Comparison of ENCODE assay signal across 8 mouse cellular contexts in the genomic region with DNA sequence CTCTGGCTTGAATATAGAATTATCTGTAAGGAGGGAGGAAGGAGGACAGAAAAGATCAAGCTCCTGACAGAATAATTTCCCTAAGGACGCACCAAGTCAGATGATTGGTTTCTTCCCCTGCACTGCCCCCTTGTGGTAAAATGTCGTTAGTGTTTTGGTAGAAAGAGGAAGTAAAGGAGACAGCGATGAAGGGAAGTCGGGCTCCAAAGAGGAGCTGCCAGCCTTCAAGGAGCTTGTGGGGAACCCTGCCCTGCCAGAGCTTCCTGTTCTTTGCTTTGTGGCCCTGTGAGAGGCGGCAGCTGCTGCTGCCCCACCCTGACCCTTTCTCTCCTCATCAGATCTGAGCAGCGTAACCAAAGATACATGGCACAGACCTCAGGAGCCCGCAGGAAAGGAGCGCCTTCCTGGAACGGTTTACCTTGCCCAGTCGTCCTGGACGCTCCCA. TPM values are rescaled to one million over a fixed set of nuclear protein-coding genes. Genes with fewer than 3 reads are reported as not detected.
DNase-seq lines count a peak whose midpoint lies in the region; ATAC-seq and TF ChIP-seq lines count a peak whose summit lies in the region.

No protein-coding gene starts in this region.

- intact Hi-C loops in gastrocnemius, adult 2 months (cut with DNase I), result loop anchor here (5.0 to 10.0 kb wide), 3 partner anchors 132 to 359 kb away; a partner anchor contains a TSS
- intact Hi-C loops in left cerebral cortex, adult 2 months (cut with DNase I), result loop anchor here (1.0 to 10.0 kb wide), 5 partner anchors 131 to 567 kb away; a partner anchor contains a TSS

- peaks cover 5% of the 10 kb centered on the region for H3K4me1 ChIP-seq in hindbrain, postnatal 0 days (ENCODE audit: insufficient read depth, low read length)

- H3K9me3 ChIP-seq in hindbrain, postnatal 0 days (ENCODE audit: low read length), result no peaks in the 10 kb centered on the region

- DNase-seq in ZHBTc4 (ENCODE audit: low read depth, low spot score), result peak; percentile 86
- DNase-seq in gastrocnemius, adult 2 months, result peak; percentile 73
- peak; percentile 93 for DNase-seq in hindbrain, postnatal 0 days (ENCODE audit: low spot score)
- DNase-seq in left cerebral cortex, adult 2 months (ENCODE audit: extremely low spot score in 1 of 2, low spot score in 2 of 2), result peak; percentile 77 to 80
- DNase-seq in right cerebral cortex, adult 2 months (ENCODE audit: low spot score in 2 of 2), result peak; percentile 84 to 92
- DNase-seq in urinary bladder, postnatal 14 days (ENCODE audit: low spot score), result peak; percentile 85

- peak overlapping the region; percentile 75 for H3K27ac ChIP-seq in gastrocnemius, adult 2 months
- no peak overlapping the region for H3K27ac ChIP-seq in hindbrain, postnatal 0 days
- H3K27ac ChIP-seq in left cerebral cortex, adult 2 months, result no peak overlapping the region

- TF ChIP-seq CTCF in gastrocnemius, adult 2 months (IDR thresholded peaks at IDR 0.05), result peak; percentile 87
- TF ChIP-seq CTCF in hindbrain, postnatal 0 days (IDR thresholded peaks at IDR 0.05; ENCODE audit: low read depth), result peak; percentile 93
- peak; percentile 88 for TF ChIP-seq CTCF in left cerebral cortex, adult 2 months (IDR thresholded peaks at IDR 0.05)

- H3K9ac ChIP-seq in hindbrain, postnatal 0 days (replicated peaks; ENCODE audit: low read length), result peak overlapping the region; percentile 54

- peak overlapping the region; percentile 74 for H3K4me3 ChIP-seq in gastrocnemius, adult 2 months
- peak overlapping the region; percentile 51 for H3K4me3 ChIP-seq in hindbrain, postnatal 0 days (ENCODE audit: low read length)
- peak overlapping the region; percentile 41 for H3K4me3 ChIP-seq in left cerebral cortex, adult 2 months

- ATAC-seq in common myeloid progenitor, adult 5-6 weeks (replicated peaks; ENCODE audit: low read depth, poor library complexity, severe bottlenecking), result peak; percentile 97
- ATAC-seq in hindbrain, postnatal 0 days, result peak; percentile 79
- ATAC-seq in megakaryocyte, adult 5-6 weeks (ENCODE audit: poor library complexity, severe bottlenecking), result peak; percentile 97

- H3K36me3 ChIP-seq in hindbrain, postnatal 0 days (ENCODE audit: insufficient read depth, low read length), result no peaks in the 10 kb centered on the region

- peak overlapping the region; percentile 94 for H3K4me2 ChIP-seq in hindbrain, postnatal 0 days (ENCODE audit: low read depth, low read length)

- WGBS in hindbrain, postnatal 0 days, result under 1% methylated on average over 11 of the region's 11 CpGs

- H3K27me3 ChIP-seq in hindbrain, postnatal 0 days (ENCODE audit: insufficient read depth, low read length), result no peaks in the 10 kb centered on the region

RNA-seq across cellular contexts. Expression of a gene that starts 28.4 kb away (rescaled TPM):
- total RNA-seq in common myeloid progenitor, adult 5-6 weeks (2017), result not detected in 2 replicates
- not detected for total RNA-seq in gastrocnemius, adult 2 months (2021)
- not detected in 2 replicates for total RNA-seq in hindbrain, postnatal 0 days (2014; rRNA removed)
- not detected in 2 replicates for polyA plus RNA-seq in hindbrain, postnatal 0 days (2015; fragmentation: Nextera tagmentation; extraction: Ambion mirVana)
- total RNA-seq in left cerebral cortex, adult 2 months (2021), result under 1 TPM in 1 of 2 experiments, not detected in 1; 0.14 TPM
- total RNA-seq in megakaryocyte, adult 5-6 weeks (2015), result not detected in 2 replicates
- total RNA-seq in megakaryocyte, adult 5-6 weeks (2017), result not detected in 2 replicates
